In genomic region chr9:42626226-42626775, GRCm38 (mm10) we compare ENCODE assay signal across 17 mouse cellular contexts.
DNase-seq lines count a peak whose midpoint lies in the region; ATAC-seq and TF ChIP-seq lines count a peak whose summit lies in the region.
"Had no signal": no experiment of that assay in that cellular context is flagged by ENCODE, and none has a peak within 500 bp of the region (broad histone marks: within the 10 kb centered on the region; RNA-seq: fewer than 3 reads in every experiment).

No protein-coding gene starts in this region.

- no peak for ATAC-seq in hindbrain, embryonic 13.5 days (ENCODE audit: low FRiP score)
- peak; percentile 58; the same call in 1 of the 2 replicates for ATAC-seq in forebrain, postnatal 0 days
- ATAC-seq in midbrain, embryonic 15.5 days (replicated peaks): no peak
- no peak for ATAC-seq in CD4-positive, CD25-positive, alpha-beta regulatory T cell, adult 4 months
- ATAC-seq: liver, postnatal 0 days had no signal

- H3K4me1 ChIP-seq in hindbrain, embryonic 10.5 days (replicated peaks): peaks cover 27% of the 10 kb centered on the region
- peaks cover 23% of the 10 kb centered on the region for H3K4me1 ChIP-seq in hindbrain, embryonic 13.5 days (replicated peaks)
- peaks cover 6% of the 10 kb centered on the region for H3K4me1 ChIP-seq in forebrain, postnatal 0 days (ENCODE audit: insufficient read depth)
- peaks cover 18% of the 10 kb centered on the region for H3K4me1 ChIP-seq in midbrain, embryonic 15.5 days

- WGBS in hindbrain, embryonic 10.5 days: 31% methylated on average over 6 of the region's 6 CpGs
- WGBS in hindbrain, embryonic 13.5 days: 15% methylated on average over 6 of the region's 6 CpGs
- 19% methylated on average over 6 of the region's 6 CpGs for WGBS in forebrain, postnatal 0 days
- WGBS in midbrain, embryonic 15.5 days: 13% methylated on average over 6 of the region's 6 CpGs

- no peaks in the 10 kb centered on the region for H3K9me3 ChIP-seq in hindbrain, embryonic 10.5 days
- no peaks in the 10 kb centered on the region for H3K9me3 ChIP-seq in hindbrain, embryonic 13.5 days
- no peaks in the 10 kb centered on the region for H3K9me3 ChIP-seq in forebrain, postnatal 0 days (ENCODE audit: low read length)
- no peaks in the 10 kb centered on the region for H3K9me3 ChIP-seq in midbrain, embryonic 15.5 days

- H3K9ac ChIP-seq in hindbrain, embryonic 13.5 days: no peak overlapping the region
- H3K9ac ChIP-seq in forebrain, postnatal 0 days: no peak overlapping the region
- H3K9ac ChIP-seq in midbrain, embryonic 15.5 days: no peak overlapping the region
- H3K9ac ChIP-seq: liver, postnatal 0 days had no signal

- no peaks in the 10 kb centered on the region for H3K36me3 ChIP-seq in hindbrain, embryonic 10.5 days
- peaks cover 10% of the 10 kb centered on the region for H3K36me3 ChIP-seq in hindbrain, embryonic 13.5 days
- H3K36me3 ChIP-seq in forebrain, postnatal 0 days (ENCODE audit: insufficient read depth): no peaks in the 10 kb centered on the region
- no peaks in the 10 kb centered on the region for H3K36me3 ChIP-seq in midbrain, embryonic 15.5 days (replicated peaks)

- H3K4me2 ChIP-seq in hindbrain, embryonic 13.5 days: no peak overlapping the region
- no peak overlapping the region for H3K4me2 ChIP-seq in forebrain, postnatal 0 days (ENCODE audit: low read depth)
- H3K4me2 ChIP-seq in midbrain, embryonic 15.5 days: no peak overlapping the region

- TF ChIP-seq CTCF in forebrain, postnatal 0 days (IDR thresholded peaks at IDR 0.05; ENCODE audit: low read depth): no peak

- no peak overlapping the region for H3K4me3 ChIP-seq in hindbrain, embryonic 10.5 days
- H3K4me3 ChIP-seq in hindbrain, embryonic 13.5 days: no peak overlapping the region
- no peak overlapping the region for H3K4me3 ChIP-seq in forebrain, postnatal 0 days (ENCODE audit: low read depth, low read length)
- no peak overlapping the region for H3K4me3 ChIP-seq in midbrain, embryonic 15.5 days
- H3K4me3 ChIP-seq: heart, adult 2 months had no signal

- H3K27me3 ChIP-seq in hindbrain, embryonic 10.5 days (ENCODE audit: insufficient read depth, poor library complexity, severe bottlenecking): no peaks in the 10 kb centered on the region
- H3K27me3 ChIP-seq in hindbrain, embryonic 13.5 days: 0 out of 2 replicates have a peak, but pooled peaks cover 4% of the 10 kb centered on the region
- H3K27me3 ChIP-seq in forebrain, postnatal 0 days (ENCODE audit: insufficient read depth, low read length): no peaks in the 10 kb centered on the region; the same call in 1 of the 2 replicates
- no peaks in the 10 kb centered on the region for H3K27me3 ChIP-seq in midbrain, embryonic 15.5 days (replicated peaks)

- DNase-seq in hindbrain, embryonic 10.5 days (ENCODE audit: low spot score): peak; percentile 16
- DNase-seq in embryo, embryonic 11 days: peak; percentile 28
- no peak for DNase-seq in forebrain, postnatal 0 days
- no peak for DNase-seq in kidney, postnatal 10 days
- DNase-seq in left cerebral cortex, adult 9 months (ENCODE audit: low spot score in 2 of 2): no peak
- DNase-seq: adrenal gland, postnatal 14 days; cerebellum, adult 2 months; heart, adult 2 months; kidney, adult 8-10 months; layer of hippocampus, postnatal 36 days; liver; liver, postnatal 0 days; thymus, postnatal 36 days had no signal

- peak overlapping the region; percentile 30 for H3K27ac ChIP-seq in hindbrain, embryonic 10.5 days
- H3K27ac ChIP-seq in hindbrain, embryonic 13.5 days: no peak overlapping the region
- peak overlapping the region; percentile 36; the same call in 1 of the 2 replicates for H3K27ac ChIP-seq in forebrain, postnatal 0 days (ENCODE audit: low read depth, low read length)
- H3K27ac ChIP-seq in midbrain, embryonic 15.5 days: peak overlapping the region; percentile 14; the same call in 1 of the 2 replicates
- H3K27ac ChIP-seq: heart, adult 2 months; macrophage had no signal

Comparison
In these comparisons a context has a peak if more than half of its experiments do, and no peak if none do; other contexts are left out.
1. DNase-seq: peak in hindbrain, embryonic 10.5 days (single experiment) and embryo, embryonic 11 days (single experiment); none in forebrain, postnatal 0 days (single experiment), kidney, postnatal 10 days (single experiment) and left cerebral cortex, adult 9 months (0 of 2).